Mouse (Mus musculus) midbrain, embryonic 14.5 days (tissue): ENCODE data around the gene Camk2n1. TPM values are rescaled to one million over a fixed set of nuclear protein-coding genes. Genes with fewer than 3 reads are reported as not detected.
A peak's percentile ranks its signal among the peaks of the same experiment; 100 is the strongest.

Source experiments
- ATAC-seq: fragments of 200-750 bp; cut with Nextera tagmentation; 2 replicates; pipeline ENCODE4 v1.8.0; 2017; ENCODE audit warnings: moderate number of reproducible peaks, moderate library complexity; ENCODE audit not compliant: low FRiP score, low TSS enrichment
- DNase-seq: peaks from one replicate; pipeline ENCODE4 v3.0.0-alpha.2; 2015
- H3K27ac ChIP-seq: fragments of 300-500 bp; sonication (generic); replicated peaks from 2 replicates; pipeline ENCODE4 v1.5.1; 2014; ENCODE audit warnings: mild to moderate bottlenecking, low read depth, low read length, moderate library complexity
- H3K27me3 ChIP-seq: fragments of 300-500 bp; sonication (generic); 2 replicates; pipeline ENCODE4 v1.6.1; 2014; ENCODE audit warnings: low read length, control low read depth, mixed read lengths; ENCODE audit not compliant: control insufficient read depth, insufficient read depth
- H3K36me3 ChIP-seq: fragments of 300-500 bp; sonication (generic); 2 replicates; pipeline ENCODE4 v1.6.1; 2014; ENCODE audit warnings: low read length, control low read depth; ENCODE audit not compliant: control insufficient read depth, insufficient read depth
- H3K4me1 ChIP-seq: fragments of 300-500 bp; sonication (generic); 2 replicates; pipeline ENCODE4 v1.6.1; 2014; ENCODE audit warnings: mild to moderate bottlenecking, antibody characterized with exemption, low read length, control low read depth; ENCODE audit not compliant: control insufficient read depth, insufficient read depth
- H3K4me2 ChIP-seq: fragments of 300-500 bp; sonication (generic); 2 replicates; pipeline ENCODE4 v1.6.1; 2014; ENCODE audit warnings: mild to moderate bottlenecking, low read length, moderate library complexity
- H3K4me3 ChIP-seq: fragments of 300-500 bp; sonication (generic); replicated peaks from 2 replicates; pipeline ENCODE4 v1.5.1; 2014; ENCODE audit warnings: low read depth, low read length
- H3K9ac ChIP-seq: fragments of 300-500 bp; sonication (generic); replicated peaks from 2 replicates; pipeline ENCODE4 v1.6.1; 2014; ENCODE audit warnings: mild to moderate bottlenecking, low read length, moderate library complexity
- H3K9me3 ChIP-seq: fragments of 300-500 bp; sonication (generic); 2 replicates; pipeline ENCODE4 v1.6.1; 2016; ENCODE audit warnings: low read length, control low read depth, mixed read lengths; ENCODE audit not compliant: control insufficient read depth
- WGBS: fragments of 180-500 bp; shearing (Covaris S2); extraction: QIAGEN DNeasy Blood & Tissue Kit; methylation state at CpG from one replicate; pipeline ENCODE4 v1.1.7; 2014; 5-methylcytosine and 5-hydroxymethylcytosine counted together
- polyA plus RNA-seq: library from polyadenylated mRNA; unstranded; fragments of >200 nt; fragmentation: Nextera tagmentation; extraction: Ambion mirVana; gene quantifications from 2 replicates; pipeline ENCODE4 v1.2.1, GENCODE M21; 2014

The Camk2n1 gene
- polyA plus RNA-seq, 1 experiment from 2014 or later, result 15.4 TPM

- Histone ChIP-seq H3K4me1 (peaks cover 28% of the 10 kb centered on the region), H3K27me3 (no peaks in the 10 kb centered on the region), H3K4me2 (peak overlapping the region; percentile 81), H3K36me3 (no peaks in the 10 kb centered on the region), H3K9ac (peak overlapping the region; percentile 93), H3K27ac (peak overlapping the region; percentile 95), H3K9me3 (no peaks in the 10 kb centered on the region), H3K4me3 (peak overlapping the region; percentile 93)
- DNase-seq (peak; percentile 68), ATAC-seq (peak; percentile 16)
- WGBS, result 5% methylated on average over 19 of the region's 19 CpGs
Measured at GRCm38 (mm10) chr4:138453097-138453752, 889 bp upstream of the Camk2n1 start.

- WGBS, result under 1% methylated on average over 74 of the region's 78 CpGs
- H3K27me3 ChIP-seq, result no peaks in the 10 kb centered on the region
- H3K36me3 ChIP-seq, result peaks cover 2% of the 10 kb centered on the region; the same call in 1 of the 2 replicates
- peak overlapping the region; percentile 93 for H3K9ac ChIP-seq
- peaks cover 28% of the 10 kb centered on the region; the same call in 1 of the 2 replicates for H3K4me1 ChIP-seq
- peak; percentile 88 for DNase-seq
- peak overlapping the region; percentile 95 for H3K27ac ChIP-seq
- peak overlapping the region; percentile 81 for H3K4me2 ChIP-seq
- peak overlapping the region; percentile 93 for H3K4me3 ChIP-seq
- ATAC-seq, result peak; percentile 41
- H3K9me3 ChIP-seq, result no peaks in the 10 kb centered on the region
Measured at GRCm38 (mm10) chr4:138454571-138455140, 542 bp downstream of the Camk2n1 start.

- peak overlapping the region; percentile 93 for H3K9ac ChIP-seq
- DNase-seq, result peak; percentile 71
- under 1% methylated on average over 58 of the region's 58 CpGs for WGBS
- no peaks in the 10 kb centered on the region for H3K27me3 ChIP-seq
- H3K27ac ChIP-seq, result peak overlapping the region; percentile 95
- peaks cover 5% of the 10 kb centered on the region; the same call in 1 of the 2 replicates for H3K36me3 ChIP-seq
- ATAC-seq, result no peak
- H3K4me3 ChIP-seq, result peak overlapping the region; percentile 93
- H3K4me2 ChIP-seq, result peak overlapping the region; percentile 81
- H3K4me1 ChIP-seq, result peaks cover 35% of the 10 kb centered on the region
- H3K9me3 ChIP-seq, result no peaks in the 10 kb centered on the region
Measured at GRCm38 (mm10) chr4:138455141-138455955, 1.2 kb downstream of the Camk2n1 start.

GRCm38 (mm10) chr4:138455956-138456341 is 1.8 kb downstream of the Camk2n1 start:
- Histone ChIP-seq H3K36me3 (peaks cover 5% of the 10 kb centered on the region; the same call in 1 of the 2 replicates), H3K9me3 (no peaks in the 10 kb centered on the region), H3K9ac (peak overlapping the region; percentile 93), H3K4me2 (peak overlapping the region; percentile 81), H3K27me3 (no peaks in the 10 kb centered on the region), H3K4me1 (peaks cover 36% of the 10 kb centered on the region), H3K4me3 (peak overlapping the region; percentile 93), H3K27ac (peak overlapping the region; percentile 95)
- DNase-seq, result peak; percentile 61
- WGBS, result under 1% methylated on average over 17 of the region's 17 CpGs
- no peak for ATAC-seq

GRCm38 (mm10) chr4:138456536-138456935 is 2.4 kb downstream of the Camk2n1 start:
- 0% methylated on average over 8 of the region's 8 CpGs for WGBS
- peaks cover 36% of the 10 kb centered on the region for H3K4me1 ChIP-seq

GRCm38 (mm10) chr4:138457091-138457490 is 3.0 kb downstream of the Camk2n1 start:
- WGBS, result 51% methylated on average over 4 of the region's 4 CpGs
- Histone ChIP-seq H3K4me3 (peak overlapping the region; percentile 93; the same call in 1 of the 2 replicates), H3K9ac (no peak overlapping the region), H3K27me3 (no peaks in the 10 kb centered on the region), H3K4me1 (peaks cover 36% of the 10 kb centered on the region), H3K9me3 (no peaks in the 10 kb centered on the region), H3K27ac (no peak overlapping the region), H3K36me3 (peaks cover 5% of the 10 kb centered on the region; the same call in 1 of the 2 replicates), H3K4me2 (peak overlapping the region; percentile 81)
- DNase-seq (no peak), ATAC-seq (no peak)

More at GRCm38 (mm10) chr4:138456536-138456935, 2.4 kb downstream of the Camk2n1 start:
- H3K27me3 ChIP-seq, result no peaks in the 10 kb centered on the region
- H3K9me3 ChIP-seq, result no peaks in the 10 kb centered on the region
- H3K36me3 ChIP-seq, result peaks cover 5% of the 10 kb centered on the region; the same call in 1 of the 2 replicates
- H3K4me3 ChIP-seq, result peak overlapping the region; percentile 93
- H3K9ac ChIP-seq, result peak overlapping the region; percentile 93
- peak; percentile 61 for DNase-seq
- H3K4me2 ChIP-seq, result peak overlapping the region; percentile 81
- ATAC-seq, result no peak
- peak overlapping the region; percentile 95 for H3K27ac ChIP-seq

- H3K27me3 ChIP-seq, result no peaks in the 10 kb centered on the region
- H3K9ac ChIP-seq, result 0 out of 2 replicates have a peak overlapping the region, but pooled peaks have one; percentile 0
- WGBS, result 83% methylated on average over 7 of the region's 7 CpGs
- H3K27ac ChIP-seq, result no peak overlapping the region
- no peak overlapping the region for H3K4me3 ChIP-seq
- no peaks in the 10 kb centered on the region for H3K9me3 ChIP-seq
- H3K4me1 ChIP-seq, result peaks cover 41% of the 10 kb centered on the region
- H3K4me2 ChIP-seq, result peak overlapping the region; percentile 81
- ATAC-seq (no peak), DNase-seq (no peak)
- H3K36me3 ChIP-seq, result peaks cover 5% of the 10 kb centered on the region; the same call in 1 of the 2 replicates
Measured at GRCm38 (mm10) chr4:138458171-138458570, 4.1 kb downstream of the Camk2n1 start.

- no peak overlapping the region for H3K4me3 ChIP-seq
- 38% methylated on average over 5 of the region's 5 CpGs for WGBS
- H3K36me3 ChIP-seq, result peaks cover 5% of the 10 kb centered on the region; the same call in 1 of the 2 replicates
- no peak overlapping the region for H3K9ac ChIP-seq
- no peak overlapping the region for H3K27ac ChIP-seq
- DNase-seq (no peak), ATAC-seq (no peak)
- no peaks in the 10 kb centered on the region for H3K27me3 ChIP-seq
- peaks cover 42% of the 10 kb centered on the region for H3K4me1 ChIP-seq
- H3K4me2 ChIP-seq, result peak overlapping the region; percentile 81; the same call in 1 of the 2 replicates
- H3K9me3 ChIP-seq, result no peaks in the 10 kb centered on the region
Measured at GRCm38 (mm10) chr4:138458735-138459440, 4.8 kb downstream of the Camk2n1 start.
